Mouse (Mus musculus) skeletal muscle tissue, adult 2 months (tissue): ENCODE results near the gene Slc26a10.
A peak's percentile ranks its signal among the peaks of the same experiment; 100 is the strongest.
"Not testable (repeated sequence)": the region's sequence is repeated elsewhere in the genome, so short reads cannot be mapped to it uniquely, and the experiment has no call there.

Experiments
- DNase-seq: peaks from one replicate; pipeline ENCODE4 v3.0.0-alpha.2; 2012; ENCODE audit warnings: low read depth, low spot score

Gene Slc26a10

GRCm38 (mm10) chr10:127135118-127135836 is 45.2 kb downstream of the Slc26a10 start:
- no peak for DNase-seq

- DNase-seq, result not testable (repeated sequence)
These were observed 45.9 kb downstream of the Slc26a10 start for GRCm38 (mm10) chr10:127134394-127135035.

GRCm38 (mm10) chr10:127132469-127132868 is 48.0 kb downstream of the Slc26a10 start:
- no peak for DNase-seq

- DNase-seq, result no peak
These were observed 51.0 kb downstream of the Slc26a10 start for GRCm38 (mm10) chr10:127129431-127129830.

- DNase-seq, result no peak
These were observed 52.6 kb downstream of the Slc26a10 start for GRCm38 (mm10) chr10:127127711-127128279.

- no peak for DNase-seq
These were observed 53.9 kb downstream of the Slc26a10 start for GRCm38 (mm10) chr10:127126579-127126978.

- no peak for DNase-seq
These were observed 55.0 kb downstream of the Slc26a10 start for GRCm38 (mm10) chr10:127125210-127126001.

GRCm38 (mm10) chr10:127123436-127123805 is 57.0 kb downstream of the Slc26a10 start:
- DNase-seq, result peak; percentile 50

- DNase-seq, result no peak
These were observed 57.5 kb downstream of the Slc26a10 start for GRCm38 (mm10) chr10:127122784-127123435.

GRCm38 (mm10) chr10:127122018-127122417 is 58.4 kb downstream of the Slc26a10 start:
- no peak for DNase-seq
